Mouse (Mus musculus) kidney, postnatal 14 days (tissue): ENCODE measurements around the gene Chmp5.
"Not testable (repeated sequence)": the region's sequence is repeated elsewhere in the genome, so short reads cannot be mapped to it uniquely, and the experiment has no call there.

Experiments used
- DNase-seq: peaks from one replicate; pipeline ENCODE4 v3.0.0; 2022; ENCODE audit warnings: mixed read lengths

Gene Chmp5

DNA sequence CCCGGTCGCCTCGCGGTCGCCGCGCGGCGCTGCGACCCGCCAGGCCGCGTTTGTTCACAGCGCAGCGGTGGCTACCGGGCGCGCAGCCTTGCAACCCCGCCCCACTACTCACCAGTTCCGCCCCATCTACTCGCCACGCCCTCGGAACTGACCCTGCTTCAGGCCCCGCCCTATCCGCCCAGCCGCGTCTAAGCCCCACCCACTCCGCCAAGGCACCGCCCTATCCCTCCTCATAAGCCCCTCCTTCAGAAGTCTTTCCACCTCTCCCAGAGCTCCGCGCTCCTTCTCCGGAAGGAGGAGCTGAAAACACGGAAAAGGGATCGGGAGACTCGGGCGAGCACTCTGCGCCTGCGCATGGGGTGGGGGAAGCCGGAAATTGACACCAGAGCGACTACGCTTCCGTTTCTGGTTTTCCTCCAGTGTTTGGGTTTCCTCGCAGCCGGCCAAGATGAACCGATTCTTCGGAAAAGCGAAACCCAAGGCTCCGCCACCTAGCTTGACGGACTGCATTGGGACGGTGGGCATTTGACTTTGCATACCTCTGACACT, at the start of gene Chmp5, which contains the start of gene Bag1:
Chmp5 (plus strand) TSS at position 248 of the 549 bp plus-strand sequence.
Bag1 (minus strand) TSS at position 135 of the 549 bp plus-strand sequence.
- peak; percentile 99 for DNase-seq

GRCm38 (mm10) chr4:40898476-40899044, 49.6 kb upstream of the Chmp5 start:
- no peak for DNase-seq

GRCm38 (mm10) chr4:40899264-40899663, 48.9 kb upstream of the Chmp5 start:
- DNase-seq = no peak

DNA sequence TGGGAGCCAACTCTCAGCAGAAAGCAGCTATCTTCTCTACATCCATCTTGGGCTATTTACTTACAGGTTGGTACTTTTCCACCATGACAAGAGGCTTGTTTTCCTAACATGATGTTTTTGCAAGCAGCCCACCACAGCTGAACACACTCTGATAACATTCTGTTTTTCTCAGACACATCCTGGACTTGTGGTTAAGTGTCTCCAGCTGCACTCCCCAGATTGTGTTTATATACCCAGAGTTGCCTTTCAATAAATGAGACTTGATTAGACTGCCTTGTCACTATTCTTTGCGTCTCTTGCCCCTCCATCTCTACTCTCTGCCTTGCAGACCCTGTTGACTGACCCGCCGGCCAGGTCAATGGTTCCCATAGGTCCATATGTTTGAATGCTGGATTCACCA, 48.1 kb upstream of the Chmp5 start:
- DNase-seq = no peak

DNA sequence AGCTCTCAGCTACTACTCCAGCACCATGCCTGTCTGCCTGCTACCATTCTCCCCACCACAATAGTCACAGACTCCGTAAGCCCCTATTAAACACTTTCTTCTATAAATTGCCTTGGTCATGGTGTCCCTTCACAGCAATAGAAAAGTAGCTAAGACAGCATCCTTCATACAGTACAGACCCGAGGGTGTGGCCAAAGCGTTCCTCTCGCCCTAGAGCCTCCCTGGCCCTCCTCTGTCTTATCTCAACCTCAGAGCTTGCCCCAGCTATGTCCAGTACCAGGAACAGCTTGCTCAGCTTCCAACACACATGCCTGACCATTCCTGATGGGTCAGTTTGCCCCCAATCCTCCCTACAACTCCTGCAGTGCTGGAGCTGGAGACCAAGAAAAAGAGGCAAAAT, 47.6 kb upstream of the Chmp5 start:
- DNase-seq = no peak

DNA sequence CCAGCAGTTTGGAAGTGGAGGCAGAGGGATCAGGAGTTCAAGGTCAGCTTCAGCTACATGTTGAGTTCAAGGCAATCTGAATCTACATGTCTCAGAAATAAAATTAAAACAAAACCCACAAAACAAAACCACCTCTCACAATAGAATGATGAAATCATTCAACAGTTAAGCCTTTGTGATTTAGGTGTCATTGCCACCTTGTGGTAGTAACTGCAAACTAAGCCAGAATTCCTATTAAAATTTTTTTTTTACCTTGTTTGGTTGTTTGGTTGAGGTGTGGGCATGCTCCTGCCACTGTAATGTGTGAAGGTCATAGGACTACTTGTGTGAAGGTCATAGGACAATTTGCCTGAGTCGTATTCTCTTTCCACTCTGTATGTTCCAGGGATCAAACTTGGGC, 41.9 kb upstream of the Chmp5 start:
- DNase-seq = peak; percentile 39

DNA sequence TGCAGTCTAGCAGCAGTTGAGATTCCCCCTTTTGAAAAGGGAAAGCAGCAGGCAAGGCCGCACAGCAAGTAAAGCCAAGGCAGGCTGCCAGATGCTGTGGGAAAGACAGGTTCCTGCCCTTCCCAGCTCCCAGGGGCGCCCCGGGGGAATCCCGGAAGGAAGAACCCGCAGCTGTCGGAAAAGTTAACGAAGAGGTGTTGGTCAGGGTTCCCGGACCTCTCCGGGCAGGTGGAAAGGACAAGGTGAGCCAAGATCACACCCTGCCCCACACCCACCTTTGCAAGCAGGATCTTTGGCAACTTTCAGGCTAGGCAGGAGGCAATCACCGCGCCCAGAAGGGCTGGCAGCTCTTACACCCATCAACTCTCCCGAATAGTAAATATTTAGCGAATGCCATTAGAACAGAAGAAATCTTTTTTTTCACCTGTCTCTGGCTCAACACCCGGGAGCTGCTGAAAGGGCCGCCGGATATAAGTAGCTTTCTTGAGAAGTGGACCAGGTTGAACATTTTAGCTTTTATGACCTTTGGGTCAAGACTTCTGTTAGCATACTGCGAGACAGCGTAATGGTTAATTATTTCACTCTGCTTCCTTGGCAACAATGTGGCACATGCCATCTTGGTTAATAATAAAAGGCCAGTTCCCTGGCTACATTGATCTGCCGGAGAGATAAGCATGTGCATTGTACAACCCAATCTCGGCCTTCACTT, 39.8 kb upstream of the Chmp5 start:
- DNase-seq = peak; percentile 68

- no peak for DNase-seq
These were observed 33.8 kb upstream of the Chmp5 start for GRCm38 (mm10) chr4:40914287-40914867.

DNA sequence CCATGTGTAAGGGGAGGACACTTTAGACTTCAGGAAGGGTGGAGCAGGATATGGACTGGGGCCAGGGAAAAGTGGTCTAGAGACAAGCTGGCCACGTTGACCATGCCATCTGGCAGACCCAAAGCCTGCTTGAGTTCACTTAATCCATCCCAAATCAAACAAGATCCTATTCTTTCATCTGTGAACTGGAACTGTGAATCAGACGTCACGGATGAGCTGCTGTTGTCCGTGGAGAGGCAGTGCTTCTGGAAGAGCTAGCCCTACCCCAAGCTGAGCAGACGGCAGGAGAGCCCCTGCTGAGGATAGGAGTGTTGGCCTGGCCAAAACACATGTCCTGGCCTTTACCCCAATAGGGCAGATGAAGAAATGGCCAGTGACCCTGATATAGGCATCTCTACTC, 32.3 kb upstream of the Chmp5 start:
- no peak for DNase-seq

- DNase-seq = no peak
These were observed 31.5 kb upstream of the Chmp5 start for GRCm38 (mm10) chr4:40916592-40917155.

GRCm38 (mm10) chr4:40919785-40920184, 28.4 kb upstream of the Chmp5 start, which contains the start of gene Spink4:
Gene Spink4 (plus strand): TSS chr4:40920052.
- DNase-seq = peak; percentile 27

GRCm38 (mm10) chr4:40920576-40920975, 27.6 kb upstream of the Chmp5 start:
- no peak for DNase-seq

- DNase-seq = no peak
These were observed 26.9 kb upstream of the Chmp5 start for GRCm38 (mm10) chr4:40921288-40921687.

DNA sequence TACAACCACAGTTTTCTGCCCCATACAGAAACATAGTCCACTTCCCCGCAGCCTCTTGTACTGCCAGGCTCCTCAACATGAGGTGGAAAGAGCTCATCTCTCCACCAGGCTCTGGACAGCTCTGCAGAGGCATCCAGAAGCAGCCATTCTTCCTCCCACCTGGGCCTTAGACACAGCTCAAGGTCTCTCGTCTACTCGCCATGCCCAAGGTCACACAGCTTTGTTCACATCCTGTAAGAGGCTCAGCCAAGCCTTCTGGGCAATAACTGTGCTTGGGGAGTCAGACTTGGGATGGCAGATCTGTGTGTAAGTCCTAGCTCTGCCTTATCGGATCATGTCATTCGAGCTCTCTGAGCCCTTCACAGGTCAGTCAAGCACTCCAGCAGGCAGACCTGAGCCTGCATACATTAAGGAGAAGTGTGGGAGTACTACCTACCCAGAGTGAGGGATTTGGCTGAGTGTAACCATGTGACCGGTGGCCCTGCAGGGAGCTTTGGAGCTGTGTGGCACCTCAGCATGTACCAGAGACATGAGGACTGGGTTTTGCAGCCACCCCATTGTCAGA, 25.0 kb upstream of the Chmp5 start:
- DNase-seq = peak; percentile 44

DNA sequence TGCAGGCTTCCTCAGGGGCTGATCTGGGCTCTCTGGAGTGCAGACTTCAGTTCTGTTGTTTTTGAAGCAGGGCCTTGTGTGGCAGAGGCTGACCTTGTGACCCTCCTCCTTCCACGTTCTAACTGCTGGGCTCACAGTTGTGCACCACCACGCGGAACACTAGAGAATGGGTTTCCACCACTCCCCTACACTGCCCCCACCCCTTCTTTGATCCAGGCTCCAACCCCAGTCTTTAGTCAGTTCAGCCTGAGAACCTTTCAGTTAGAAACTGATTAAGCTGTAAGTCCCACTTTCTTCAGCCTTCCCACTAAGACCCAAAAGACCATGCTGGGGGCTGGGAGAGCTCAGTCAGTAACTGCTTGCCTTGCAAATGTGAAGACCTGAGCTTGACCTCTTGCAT, 22.6 kb upstream of the Chmp5 start:
- DNase-seq = no peak

DNA sequence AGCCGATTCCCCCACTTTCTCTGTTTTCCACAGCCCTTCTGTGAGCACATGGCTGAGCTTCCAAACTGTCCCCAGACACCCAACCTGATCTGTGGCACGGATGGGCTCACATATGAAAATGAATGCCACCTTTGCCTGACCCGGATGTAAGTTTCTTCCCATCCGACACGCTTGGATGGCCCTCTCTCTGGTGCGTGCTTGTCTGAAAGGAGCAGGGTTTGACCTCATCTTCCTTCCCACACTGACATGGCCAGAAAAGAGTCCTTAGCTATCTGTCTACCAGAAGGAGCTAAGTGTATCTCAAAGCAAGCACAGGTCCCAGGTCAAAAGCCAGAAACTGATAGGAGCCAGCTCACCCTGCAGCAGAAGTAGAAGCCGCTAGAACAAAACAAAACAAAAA, 19.2 kb upstream of the Chmp5 start:
- DNase-seq = no peak

- DNase-seq = no peak
These were observed 14.5 kb upstream of the Chmp5 start for GRCm38 (mm10) chr4:40933694-40934093.

- DNase-seq = not testable (repeated sequence)
These were observed 13.8 kb upstream of the Chmp5 start for GRCm38 (mm10) chr4:40934369-40934768.

GRCm38 (mm10) chr4:40936175-40936839, 11.9 kb upstream of the Chmp5 start:
- DNase-seq = peak; percentile 33

- no peak for DNase-seq
These were observed 9.4 kb upstream of the Chmp5 start for GRCm38 (mm10) chr4:40938793-40939192.

DNA sequence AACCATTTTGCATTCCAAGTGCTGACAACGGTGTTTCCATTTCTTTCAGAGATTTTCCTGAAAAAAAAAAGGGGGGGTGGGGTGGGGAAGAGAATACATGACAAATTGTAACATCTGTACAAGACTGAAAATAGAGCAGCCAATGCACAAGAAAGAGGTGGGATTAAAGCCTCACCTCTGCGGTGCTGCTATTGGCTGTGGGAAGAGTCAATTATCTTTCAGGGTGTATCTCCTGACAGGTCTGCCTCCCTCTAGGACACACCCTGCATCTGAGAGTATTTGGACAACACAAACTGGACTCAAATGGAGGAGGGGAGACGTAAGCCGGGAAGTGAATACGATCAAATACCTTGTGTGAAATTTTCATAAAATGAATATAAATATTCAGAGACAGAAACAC, 4.6 kb upstream of the Chmp5 start:
- DNase-seq = no peak

- no peak for DNase-seq
These were observed 1.6 kb upstream of the Chmp5 start for GRCm38 (mm10) chr4:40946516-40947121.
